Mouse (Mus musculus) olfactory bulb, adult 2 months (tissue): ENCODE data around the gene Atg9a.

Experiments
- CTCF ChIP-seq: fragments of 200-500 bp; IDR thresholded peaks from 2 replicates; pipeline ENCODE4 v1.5.1; 2012; ENCODE audit warnings: low read depth, mild to moderate bottlenecking, low read length, moderate library complexity; ENCODE audit not compliant: insufficient read depth
- POLR2A ChIP-seq: fragments of 200-500 bp; IDR thresholded peaks from 2 replicates; pipeline ENCODE4 v1.6.1; 2012; ENCODE audit warnings: mild to moderate bottlenecking, low read depth, low read length, moderate library complexity; ENCODE audit not compliant: insufficient read depth

DNA sequence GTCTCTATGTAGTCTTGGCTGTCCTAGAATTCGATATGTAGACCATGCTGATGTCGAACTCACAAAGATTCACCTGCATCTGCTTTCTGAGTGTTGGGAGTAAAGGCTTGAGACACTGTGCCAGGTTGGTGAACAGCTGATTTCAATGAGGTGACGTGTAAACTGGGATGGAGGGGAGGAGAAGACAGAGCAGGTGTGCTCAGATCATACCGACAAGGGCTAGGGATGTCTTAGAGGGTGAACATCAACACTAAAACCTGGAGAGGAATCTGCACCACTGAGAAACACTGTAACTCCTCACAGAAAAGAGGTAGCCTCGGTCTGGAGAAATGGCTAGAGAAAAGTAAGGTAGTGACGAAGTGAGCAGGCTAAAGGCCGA is 23.9 kb downstream of the Atg9a start:
- TF ChIP-seq CTCF (no peak), POLR2A (no peak)
